Mouse (Mus musculus) kidney, postnatal 4 days (tissue): ENCODE measurements around the gene Uprt.

Experiments used
- DNase-seq, 2 experiments: peaks; one replicate each; pipeline ENCODE4 v3.0.0; 2021; ENCODE audit warnings: mixed read lengths in 2 of 2

Uprt gene

GRCm38 (mm10) chrX:104482572-104483443, at the start of gene Uprt:
Gene Uprt, plus strand, starts transcription at chrX:104482818.
- DNase-seq, result peak; percentile 78 to 87

- peak; percentile 15 to 39 for DNase-seq
These were observed 49.2 kb upstream of the Uprt start for GRCm38 (mm10) chrX:104433456-104433855.

- DNase-seq, result no peak
These were observed 30.2 kb upstream of the Uprt start for GRCm38 (mm10) chrX:104452433-104452832.

DNA sequence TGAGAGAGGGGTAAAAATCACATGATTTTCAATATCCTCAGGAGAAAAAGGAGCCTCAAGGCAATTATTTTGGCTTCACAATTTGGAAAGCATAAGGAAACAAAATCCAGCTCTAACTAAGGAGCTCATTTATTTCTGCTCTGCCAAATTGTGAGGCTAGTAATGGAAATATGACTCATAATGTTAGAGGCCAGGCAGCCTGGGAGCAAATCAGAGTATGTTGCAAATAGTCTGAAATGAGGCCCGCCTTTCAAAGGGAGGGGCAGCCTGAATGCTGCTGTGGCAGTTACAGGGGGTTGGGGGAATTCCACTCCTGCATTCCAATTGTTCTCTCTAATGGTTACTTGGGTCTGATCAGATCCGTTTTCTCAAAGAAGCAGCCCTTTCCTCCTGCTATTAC, 20.9 kb upstream of the Uprt start:
- peak; percentile 16 to 30 for DNase-seq

GRCm38 (mm10) chrX:104464376-104464775, 18.2 kb upstream of the Uprt start:
- DNase-seq, result no peak

GRCm38 (mm10) chrX:104478041-104478440, 4.6 kb upstream of the Uprt start:
- no peak for DNase-seq

- peak; percentile 14 to 46 for DNase-seq
These were observed 808 bp downstream of the Uprt start for GRCm38 (mm10) chrX:104483444-104483808.

- DNase-seq, result no peak
These were observed 3.0 kb downstream of the Uprt start for GRCm38 (mm10) chrX:104485596-104485995.

GRCm38 (mm10) chrX:104488036-104488435, 5.4 kb downstream of the Uprt start:
- DNase-seq, result no peak

DNA sequence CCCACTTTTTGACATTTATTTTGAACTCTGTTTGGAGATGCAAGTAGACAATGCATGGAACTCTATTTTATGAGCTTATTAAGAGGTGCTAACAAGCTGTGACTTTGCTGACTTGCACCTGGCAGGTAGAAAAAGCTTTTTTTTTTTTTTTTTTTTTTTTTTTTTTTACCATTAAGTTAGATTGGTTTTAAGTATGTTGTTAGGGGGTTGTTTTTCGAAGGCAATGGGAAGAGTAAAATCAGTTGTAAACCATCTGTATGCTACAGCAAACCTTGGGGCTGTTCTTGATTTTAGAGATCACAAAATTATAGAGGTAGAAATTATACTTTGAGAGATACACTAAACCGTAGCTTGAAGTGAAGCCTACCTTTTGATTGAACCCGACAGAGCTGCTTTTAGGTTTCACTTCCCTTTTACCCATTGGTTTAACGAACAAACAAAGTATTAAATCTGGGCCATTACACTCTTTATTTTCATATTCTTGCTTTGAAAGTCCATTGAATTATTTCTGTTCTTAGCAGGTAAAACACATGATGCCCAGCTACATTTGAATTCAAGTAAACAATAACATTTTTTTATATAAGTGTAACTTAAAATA, 6.4 kb downstream of the Uprt start:
- DNase-seq, result no peak

- DNase-seq, result no peak
These were observed 7.2 kb downstream of the Uprt start for GRCm38 (mm10) chrX:104489626-104490355.

DNA sequence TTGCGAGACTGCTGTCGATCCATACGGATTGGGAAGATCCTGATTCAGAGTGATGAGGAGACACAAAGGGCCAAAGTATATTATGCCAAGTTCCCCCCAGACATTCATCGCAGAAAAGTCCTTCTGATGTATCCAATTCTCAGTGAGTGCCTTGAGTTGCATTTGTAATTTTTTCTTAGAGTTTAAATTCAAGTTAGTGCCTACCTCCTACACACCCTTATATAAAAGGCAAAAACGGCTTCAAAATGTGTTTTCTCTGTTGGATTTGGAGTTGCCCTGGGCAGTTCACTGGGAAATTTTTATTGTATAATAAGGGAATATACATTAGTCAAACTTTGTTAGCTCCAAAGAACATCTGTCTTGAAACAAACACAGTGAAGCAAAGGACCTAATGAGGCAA, 19.1 kb downstream of the Uprt start:
- DNase-seq, result no peak

GRCm38 (mm10) chrX:104542635-104543034, 60.0 kb downstream of the Uprt start:
- DNase-seq, result no peak

DNA sequence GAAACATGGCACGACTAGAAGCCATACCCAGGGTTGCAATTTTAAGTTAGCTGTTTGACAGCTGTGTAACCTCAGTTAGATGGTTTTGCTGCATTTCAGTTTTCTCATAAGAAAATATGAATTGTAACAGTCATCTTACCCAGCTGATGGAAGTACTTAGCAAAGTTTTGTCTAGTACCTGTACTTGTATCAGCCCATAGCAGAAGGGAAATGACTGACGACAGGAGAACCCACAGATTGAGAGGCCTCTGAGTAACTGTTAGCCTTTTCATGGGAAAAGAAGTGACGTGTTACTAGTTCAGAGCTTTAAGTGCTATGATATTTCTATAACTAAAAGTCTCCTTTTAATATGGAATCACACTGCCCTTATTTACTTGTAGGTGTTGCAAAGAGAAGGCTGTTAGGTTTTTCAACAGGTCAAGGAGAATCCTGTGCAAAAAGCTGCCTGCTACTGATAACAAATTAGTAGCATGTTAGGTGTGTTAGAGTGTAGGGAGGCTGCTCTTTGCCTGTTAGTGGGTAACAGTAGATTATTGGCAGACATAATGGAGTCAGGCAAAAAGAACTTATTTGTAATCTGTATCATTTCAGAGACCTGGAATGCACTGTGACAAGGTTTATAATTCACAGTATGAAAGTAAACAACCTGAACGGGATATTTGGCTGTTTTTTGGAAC, 61.4 kb downstream of the Uprt start:
- DNase-seq, result no peak

- no peak for DNase-seq
These were observed 62.7 kb downstream of the Uprt start for GRCm38 (mm10) chrX:104545283-104545682.
